Mouse (Mus musculus) fat pad, adult 2 months (tissue): ENCODE data around the gene Hnrnpm.
"Not testable (repeated sequence)": the region's sequence is repeated elsewhere in the genome, so short reads cannot be mapped to it uniquely, and the experiment has no call there.

Source experiments
- DNase-seq: peaks from one replicate; pipeline ENCODE4 v3.0.0-alpha.2; 2011; ENCODE audit warnings: low read depth, low spot score; ENCODE audit errors: extremely low read depth

The Hnrnpm gene

GRCm38 (mm10) chr17:33675452-33675851 lies 11.2 kb downstream of the Hnrnpm start:
- DNase-seq = peak; percentile 69

DNA sequence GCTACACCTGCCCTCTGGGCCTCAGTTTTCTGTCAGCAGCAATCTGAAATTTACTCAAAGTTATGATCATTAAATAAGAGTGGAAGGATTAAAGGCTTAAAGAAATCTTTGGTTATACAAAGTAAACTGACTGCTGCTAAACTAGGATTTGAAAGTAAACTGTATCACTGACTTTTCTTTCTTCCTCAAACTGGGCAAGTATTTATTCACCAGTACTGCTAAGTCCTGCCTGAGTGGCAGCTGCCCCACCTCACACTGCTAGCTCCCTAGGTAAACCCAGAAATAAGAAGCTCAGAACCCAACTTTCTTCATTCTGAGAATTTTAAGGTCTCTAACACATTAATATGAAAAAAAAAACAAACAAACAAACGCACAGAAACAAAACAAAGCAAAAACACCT lies 12.8 kb downstream of the Hnrnpm start:
- no peak for DNase-seq

DNA sequence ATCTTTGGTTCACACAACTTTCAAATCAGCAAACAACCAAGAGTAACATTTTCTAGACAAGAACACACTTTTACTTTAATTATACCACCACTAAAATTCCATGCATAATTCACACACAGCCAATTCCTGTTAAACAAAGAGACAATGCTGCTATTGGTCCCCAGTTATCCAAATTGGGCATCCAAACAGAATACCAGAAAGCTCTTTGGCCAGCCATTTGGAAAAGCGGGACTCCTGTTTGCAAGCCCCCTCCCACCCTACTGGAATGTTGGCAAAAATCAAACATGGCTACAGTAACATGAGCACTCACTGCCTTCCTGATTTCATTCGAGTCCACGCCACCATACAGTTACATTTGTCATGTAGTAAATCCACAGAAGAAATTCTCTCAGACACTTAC lies 17.0 kb downstream of the Hnrnpm start:
- no peak for DNase-seq

DNA sequence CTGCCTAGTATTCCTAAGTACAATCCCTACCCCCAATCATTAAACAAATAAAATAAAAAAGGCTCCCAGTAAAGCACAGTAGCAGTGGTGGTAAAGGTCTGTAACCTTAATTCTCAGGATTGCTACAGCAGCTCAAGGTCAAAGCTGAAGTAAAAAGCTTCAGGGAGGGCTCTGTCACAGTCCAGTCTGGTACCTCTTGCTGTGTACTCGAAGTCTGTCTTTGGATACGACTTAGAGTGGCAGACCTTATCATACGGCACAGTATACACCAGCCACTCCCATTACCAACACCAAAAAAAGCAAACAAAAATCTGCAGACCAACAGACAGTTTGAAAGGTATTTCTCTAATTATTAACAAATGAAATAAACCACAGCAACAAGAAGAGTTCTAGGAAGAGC lies 19.8 kb downstream of the Hnrnpm start:
- no peak for DNase-seq

DNA sequence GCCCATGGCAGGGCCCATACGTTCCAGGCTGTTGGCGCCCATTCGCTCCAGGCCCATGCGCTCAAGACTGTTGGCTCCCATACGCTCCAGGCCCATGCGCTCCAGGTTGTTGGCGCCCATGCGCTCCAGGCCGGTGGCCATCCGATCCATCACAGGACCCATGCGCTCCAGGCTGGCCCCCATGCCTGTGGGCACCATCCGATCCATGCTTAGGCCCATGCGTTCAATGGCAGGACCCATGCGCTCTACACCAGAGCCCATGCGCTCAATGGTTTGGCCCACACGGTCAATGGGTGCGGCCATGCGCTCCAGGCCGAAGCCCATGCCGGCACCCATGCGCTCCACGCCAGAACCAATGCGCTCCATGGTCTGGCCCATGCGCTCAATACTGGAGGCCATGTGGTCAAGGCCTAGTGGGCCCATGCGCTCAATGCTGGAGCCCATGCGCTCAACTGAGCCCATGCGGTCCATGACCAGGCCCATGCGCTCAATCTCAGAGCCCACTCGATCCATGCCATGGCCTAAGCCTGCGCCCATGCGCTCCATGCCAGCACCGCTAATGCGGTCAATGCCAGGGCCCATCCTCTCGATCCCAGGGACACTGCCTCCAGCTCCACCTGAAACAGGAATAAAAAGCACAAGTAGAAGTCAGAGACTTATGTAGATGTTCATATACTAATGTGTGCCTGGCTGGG lies 36.7 kb downstream of the Hnrnpm start:
- DNase-seq = no peak

DNA sequence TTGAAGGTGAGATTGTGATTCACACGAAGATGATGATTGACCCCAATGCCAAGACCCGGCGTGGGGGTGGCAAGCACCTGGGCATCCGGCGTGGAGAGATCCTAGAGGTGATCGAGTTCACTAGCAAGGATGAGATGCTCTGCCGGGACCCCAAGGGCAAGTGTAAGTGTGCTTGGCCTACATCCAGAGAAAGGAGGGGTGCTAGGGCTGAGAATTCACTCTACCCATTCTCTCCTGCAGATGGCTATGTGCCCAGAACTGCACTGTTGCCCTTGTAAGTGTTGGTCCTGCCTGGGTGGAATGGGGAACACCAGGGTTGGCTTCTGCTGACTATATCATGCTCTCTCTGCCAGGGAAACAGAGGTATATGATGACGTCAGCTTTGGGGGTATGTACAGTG lies 41.6 kb downstream of the Hnrnpm start:
- DNase-seq = no peak

- no peak for DNase-seq
Measured at GRCm38 (mm10) chr17:33644068-33644467, 42.6 kb downstream of the Hnrnpm start.

GRCm38 (mm10) chr17:33639743-33640142 lies 46.9 kb downstream of the Hnrnpm start:
- DNase-seq = no peak

DNA sequence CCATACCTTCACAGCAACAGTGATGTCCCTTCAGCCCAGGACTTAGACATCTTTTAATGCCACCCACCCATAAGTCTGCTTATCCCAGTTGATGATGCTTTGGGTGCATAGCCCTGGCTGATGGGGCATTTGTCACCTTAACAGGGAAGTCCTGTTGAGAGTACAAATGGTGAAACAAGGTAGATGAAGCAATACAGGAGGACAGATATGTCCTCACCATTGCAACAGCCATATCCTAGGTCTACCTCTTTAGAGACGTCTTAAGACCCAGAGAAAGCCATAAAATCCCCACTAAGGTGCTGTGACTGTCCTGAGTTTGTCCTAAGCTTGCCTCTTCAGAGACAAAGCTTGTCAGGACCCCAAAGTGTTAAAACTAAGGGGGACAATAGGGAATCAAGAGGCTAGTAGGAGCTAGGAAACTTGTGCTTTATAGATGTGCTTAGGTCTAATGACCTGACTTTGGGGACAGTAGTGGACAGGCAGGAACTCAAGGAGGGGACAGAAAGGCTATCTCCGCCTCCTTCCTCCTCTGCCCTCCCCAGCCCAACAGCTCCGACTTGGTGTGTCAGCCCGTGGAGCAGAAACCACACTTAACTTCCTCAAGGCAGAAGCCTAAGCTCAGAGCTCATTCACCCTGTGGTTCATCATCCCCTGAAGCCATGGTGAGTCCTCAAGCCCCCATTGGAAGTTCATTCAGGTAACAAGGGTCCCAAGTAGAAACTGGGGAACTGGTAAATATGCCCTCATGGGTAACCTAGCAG lies 49.0 kb downstream of the Hnrnpm start, which contains the start of gene Pram1:
Gene Pram1 (plus strand): TSS at position 541 of the 761 bp plus-strand sequence.
- no peak for DNase-seq

- no peak for DNase-seq
Measured at GRCm38 (mm10) chr17:33637038-33637437, 49.6 kb downstream of the Hnrnpm start.

DNA sequence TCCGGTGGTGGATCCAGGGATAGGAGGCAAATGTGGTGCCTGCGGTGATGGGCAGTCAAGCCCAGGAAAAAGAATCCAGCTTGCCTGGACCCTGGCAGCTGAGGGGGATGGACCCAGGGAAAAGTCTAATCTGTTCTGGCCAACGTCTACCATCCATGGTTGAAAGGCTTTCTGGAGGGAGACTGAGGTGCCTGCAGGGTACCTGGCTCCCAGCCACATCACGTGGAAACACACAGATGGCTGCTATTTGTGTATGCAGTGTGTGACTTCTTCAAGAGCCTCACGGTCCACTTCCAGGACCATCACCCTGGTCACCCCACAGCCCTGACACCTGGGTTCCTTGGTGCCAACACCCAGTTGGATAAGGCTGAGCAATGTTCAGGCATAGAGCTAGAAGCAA lies 54.9 kb downstream of the Hnrnpm start:
- DNase-seq = no peak

- DNase-seq = no peak
Measured at GRCm38 (mm10) chr17:33631236-33631635, 55.4 kb downstream of the Hnrnpm start.

GRCm38 (mm10) chr17:33630171-33630895 lies 56.3 kb downstream of the Hnrnpm start:
- DNase-seq = no peak

DNA sequence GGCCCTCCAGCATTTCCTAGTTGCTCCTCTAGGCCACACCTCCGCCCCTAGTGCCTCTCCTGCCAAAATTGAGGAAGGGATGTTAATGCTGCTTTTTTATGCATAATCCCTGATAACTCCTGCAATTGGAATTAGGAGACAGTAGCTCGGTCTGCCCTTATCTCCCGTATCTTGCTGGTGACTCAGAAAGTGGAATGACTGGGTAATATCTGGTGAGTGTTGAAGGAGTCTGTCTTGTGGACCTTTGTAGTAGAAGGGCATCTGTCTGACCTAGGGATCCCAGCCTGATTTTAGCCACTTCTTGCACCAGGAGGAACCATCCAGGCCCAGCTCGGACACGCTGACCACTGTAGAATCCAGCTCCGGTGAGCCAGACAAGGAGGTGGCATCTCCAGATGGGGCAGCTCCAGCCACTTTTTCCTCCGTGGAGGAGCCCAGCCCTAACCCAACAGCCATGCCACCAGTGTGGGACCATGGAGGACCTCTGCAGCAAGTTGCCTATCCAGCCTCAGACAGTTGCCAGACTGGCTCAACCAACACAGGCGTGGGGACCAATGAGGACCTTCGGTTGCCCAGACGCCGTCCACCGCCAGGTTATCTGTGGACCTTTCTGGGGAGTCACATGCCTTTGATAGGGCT lies 57.1 kb downstream of the Hnrnpm start:
- no peak for DNase-seq

DNA sequence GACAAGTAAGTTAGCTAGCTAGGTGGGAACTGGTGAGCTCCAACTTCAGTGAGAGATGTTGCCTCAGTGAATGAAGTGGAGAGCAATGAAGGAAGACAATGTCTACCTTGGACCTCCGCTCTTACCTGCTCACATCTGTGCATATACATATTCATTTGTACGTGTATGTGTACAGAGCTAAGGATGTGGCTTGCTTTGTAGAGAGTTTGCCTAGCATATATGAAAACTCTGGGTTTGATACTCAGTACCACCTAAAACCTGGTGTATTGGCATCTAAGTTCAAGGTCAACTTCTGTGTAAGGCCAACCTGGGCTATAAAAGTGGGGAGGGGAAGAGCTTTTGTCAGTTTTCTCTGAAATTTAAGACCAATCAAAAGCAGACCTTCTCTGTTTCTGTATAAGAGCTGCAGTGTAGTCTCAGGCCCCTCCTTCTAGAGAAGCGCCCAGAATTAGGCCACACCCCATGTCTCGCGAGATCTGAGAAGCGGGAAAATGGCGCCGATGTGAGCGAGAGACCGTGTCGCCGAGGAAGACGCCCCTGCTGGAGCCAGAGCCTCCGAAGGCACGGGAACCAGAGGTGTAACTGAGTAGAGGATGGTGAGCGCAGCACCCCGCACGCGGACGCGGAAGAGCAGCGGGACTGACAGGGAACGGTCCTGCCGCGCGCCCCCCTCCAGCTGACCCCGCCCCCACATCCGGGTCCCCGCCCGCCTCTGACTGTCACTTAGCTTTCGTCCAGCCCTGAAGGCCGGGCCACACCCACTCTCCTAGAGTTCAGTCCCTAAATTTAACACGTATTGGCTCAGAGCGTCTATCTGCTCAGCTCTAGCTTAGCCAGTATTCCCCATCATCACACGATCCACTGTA lies 57.8 kb downstream of the Hnrnpm start, which contains the start of gene Zfp414:
Gene Zfp414 (plus strand): TSS at position 470 of the 866 bp plus-strand sequence.
- no peak for DNase-seq

DNA sequence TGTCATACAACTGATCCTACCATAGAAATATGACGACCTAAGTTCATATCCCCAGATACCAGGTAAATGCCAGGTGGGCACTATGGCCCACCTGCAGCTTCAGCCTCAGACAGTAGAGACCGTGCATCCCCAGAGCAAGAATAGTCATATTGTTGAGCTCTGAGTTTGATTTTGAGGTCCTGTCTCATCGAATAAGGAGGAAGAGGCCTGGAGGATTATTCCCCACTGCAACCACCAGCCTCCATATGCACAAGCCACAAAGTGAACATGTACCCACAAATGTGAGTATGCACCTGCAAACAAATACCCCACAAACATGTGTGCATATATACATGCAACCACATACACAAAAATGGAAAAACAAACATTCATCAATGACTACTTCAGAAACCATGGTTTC lies 59.4 kb downstream of the Hnrnpm start:
- DNase-seq = no peak

DNA sequence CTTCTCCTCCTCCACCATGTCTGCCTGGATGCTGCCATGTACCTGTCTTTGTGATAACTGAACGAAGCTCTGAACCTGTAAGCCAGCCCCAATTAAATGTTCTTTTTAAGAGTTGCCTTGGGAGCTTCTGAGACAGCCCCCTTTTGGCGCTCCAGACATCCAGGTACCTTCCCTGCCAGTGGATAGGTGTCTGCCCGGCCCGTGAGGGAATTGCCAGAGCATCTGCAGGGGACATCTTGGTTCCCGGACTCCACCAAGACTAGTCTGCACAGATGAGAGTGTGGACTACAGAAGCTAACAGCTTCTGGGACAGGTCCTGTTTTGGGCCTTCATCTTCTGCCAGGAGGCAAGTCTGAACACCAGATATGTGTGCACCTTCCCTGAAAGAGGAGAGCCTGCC lies 72.9 kb downstream of the Hnrnpm start:
- DNase-seq = not testable (repeated sequence)

DNA sequence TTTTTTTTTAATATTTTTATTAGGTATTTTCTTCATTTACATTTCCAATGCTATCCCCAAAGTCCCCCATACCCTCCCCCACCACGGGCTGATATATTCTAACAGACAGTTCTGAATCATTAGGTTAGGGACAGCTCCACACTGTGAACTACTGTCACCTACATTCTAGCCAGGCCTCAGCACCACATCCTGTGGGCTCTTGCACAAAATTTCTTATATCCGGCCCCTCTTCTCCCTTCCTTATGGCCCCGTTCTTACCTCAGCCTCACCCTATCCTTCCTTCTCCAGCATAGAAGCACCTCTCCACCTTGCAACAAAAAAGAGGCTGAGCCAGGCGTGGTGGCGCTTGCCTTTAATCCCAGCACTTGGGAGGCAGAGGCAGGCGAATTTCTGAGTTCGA lies 76.1 kb downstream of the Hnrnpm start:
- no peak for DNase-seq

GRCm38 (mm10) chr17:33607273-33607672 lies 79.4 kb downstream of the Hnrnpm start:
- DNase-seq = no peak

- DNase-seq = no peak
Measured at GRCm38 (mm10) chr17:33601947-33602346, 84.7 kb downstream of the Hnrnpm start.
